Mouse (Mus musculus) olfactory bulb, adult 2 months (tissue): ENCODE measurements around the gene Soat1.

Source experiments
- CTCF ChIP-seq: fragments of 200-500 bp; IDR thresholded peaks from 2 replicates; pipeline ENCODE4 v1.5.1; 2012; ENCODE audit warnings: low read depth, mild to moderate bottlenecking, low read length, moderate library complexity; ENCODE audit not compliant: insufficient read depth
- POLR2A ChIP-seq: fragments of 200-500 bp; IDR thresholded peaks from 2 replicates; pipeline ENCODE4 v1.6.1; 2012; ENCODE audit warnings: mild to moderate bottlenecking, low read depth, low read length, moderate library complexity; ENCODE audit not compliant: insufficient read depth

DNA sequence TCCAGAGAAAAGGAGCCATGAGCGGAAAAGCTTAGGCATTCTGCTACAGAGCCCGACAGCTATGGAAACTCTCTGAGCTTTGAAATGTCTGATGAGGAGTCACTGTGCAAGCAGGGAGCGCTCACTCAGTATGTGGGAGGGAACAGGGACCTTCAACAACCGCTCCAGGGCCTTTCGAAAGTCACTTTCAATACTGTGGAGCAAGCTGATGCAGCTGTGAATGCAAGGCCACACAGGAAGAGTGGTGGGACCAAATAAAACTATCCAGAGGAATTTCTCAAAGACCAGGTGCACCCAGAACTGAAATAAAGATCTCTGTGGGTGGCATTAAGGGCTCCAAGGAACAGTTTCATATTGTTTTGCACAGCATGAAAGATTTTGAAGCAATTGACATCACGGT lies 51.3 kb downstream of the Soat1 start:
- TF ChIP-seq CTCF (no peak), POLR2A (no peak)
